Comparison of ENCODE assay signal across 8 mouse cellular contexts in genomic region chr15:103503251-103503600, GRCm38 (mm10). TPM values are rescaled to one million over a fixed set of nuclear protein-coding genes. Genes with fewer than 3 reads are reported as not detected.
DNase-seq lines count a peak whose midpoint lies in the region; ATAC-seq and TF ChIP-seq lines count a peak whose summit lies in the region.

No protein-coding gene starts in this region.

- H3K4me3 ChIP-seq in kidney, postnatal 0 days (replicated peaks; ENCODE audit: low read depth, low read length): peak overlapping the region; percentile 56
- peak overlapping the region; percentile 61 for H3K4me3 ChIP-seq in embryonic facial prominence, embryonic 13.5 days
- peak overlapping the region; percentile 80 for H3K4me3 ChIP-seq in hindbrain, embryonic 16.5 days (ENCODE audit: low read length)
- peak overlapping the region; percentile 68 for H3K4me3 ChIP-seq in midbrain, postnatal 0 days (ENCODE audit: low read depth, low read length)

- under 1% methylated on average over 13 of the region's 15 CpGs for WGBS in kidney, postnatal 0 days
- 0% methylated on average over 13 of the region's 15 CpGs for WGBS in embryonic facial prominence, embryonic 13.5 days
- WGBS in hindbrain, embryonic 16.5 days: 0% methylated on average over 15 of the region's 15 CpGs
- WGBS in midbrain, postnatal 0 days: 2% methylated on average over 15 of the region's 15 CpGs

- no peaks in the 10 kb centered on the region for H3K36me3 ChIP-seq in kidney, postnatal 0 days (ENCODE audit: insufficient read depth, low read length)
- no peaks in the 10 kb centered on the region for H3K36me3 ChIP-seq in embryonic facial prominence, embryonic 13.5 days
- no peaks in the 10 kb centered on the region for H3K36me3 ChIP-seq in hindbrain, embryonic 16.5 days (ENCODE audit: control insufficient read depth, insufficient read depth, low read length)
- H3K36me3 ChIP-seq in midbrain, postnatal 0 days (ENCODE audit: insufficient read depth, low read length): no peaks in the 10 kb centered on the region

- peak overlapping the region; percentile 98 for H3K4me2 ChIP-seq in kidney, postnatal 0 days (ENCODE audit: low read length)
- H3K4me2 ChIP-seq in embryonic facial prominence, embryonic 13.5 days: peak overlapping the region; percentile 94
- H3K4me2 ChIP-seq in hindbrain, embryonic 16.5 days (ENCODE audit: low read length): peak overlapping the region; percentile 90
- peak overlapping the region; percentile 85 for H3K4me2 ChIP-seq in midbrain, postnatal 0 days (ENCODE audit: low read depth, low read length, poor library complexity, severe bottlenecking)

- no peak overlapping the region for H3K27ac ChIP-seq in kidney, postnatal 0 days
- H3K27ac ChIP-seq in embryonic facial prominence, embryonic 13.5 days: peak overlapping the region; percentile 29; the same call in 1 of the 2 replicates
- H3K27ac ChIP-seq in hindbrain, embryonic 16.5 days (ENCODE audit: low read depth, low read length): peak overlapping the region; percentile 87
- H3K27ac ChIP-seq in midbrain, postnatal 0 days (ENCODE audit: low read depth, low read length): peak overlapping the region; percentile 69

- no peaks in the 10 kb centered on the region for H3K4me1 ChIP-seq in kidney, postnatal 0 days (replicated peaks; ENCODE audit: insufficient read depth, low read length)
- H3K4me1 ChIP-seq in embryonic facial prominence, embryonic 13.5 days: peaks cover 16% of the 10 kb centered on the region; the same call in 1 of the 2 replicates
- peaks cover 24% of the 10 kb centered on the region for H3K4me1 ChIP-seq in hindbrain, embryonic 16.5 days (ENCODE audit: control insufficient read depth, insufficient read depth, low read depth, low read length)
- H3K4me1 ChIP-seq in midbrain, postnatal 0 days (ENCODE audit: insufficient read depth, low read length): peaks cover 17% of the 10 kb centered on the region; the same call in 1 of the 2 replicates

- DNase-seq in kidney, postnatal 0 days (ENCODE audit: low spot score): no peak
- DNase-seq in kidney, adult 9 months: no peak
- DNase-seq in midbrain, postnatal 0 days (ENCODE audit: low spot score): no peak
- DNase-seq in embryo, embryonic 10 days (ENCODE audit: low spot score): no peak
- no peak for DNase-seq in spleen, adult 12 weeks (ENCODE audit: low spot score)
- DNase-seq in right cerebral cortex, adult 2 months (ENCODE audit: low spot score in 2 of 2): no peak

- H3K9me3 ChIP-seq in kidney, postnatal 0 days (replicated peaks; ENCODE audit: low read length): no peaks in the 10 kb centered on the region
- H3K9me3 ChIP-seq in embryonic facial prominence, embryonic 13.5 days: no peaks in the 10 kb centered on the region
- no peaks in the 10 kb centered on the region for H3K9me3 ChIP-seq in hindbrain, embryonic 16.5 days (ENCODE audit: control insufficient read depth, low read length)
- no peaks in the 10 kb centered on the region for H3K9me3 ChIP-seq in midbrain, postnatal 0 days (ENCODE audit: low read length)

- H3K27me3 ChIP-seq in kidney, postnatal 0 days (ENCODE audit: insufficient read depth, low read length): peaks cover 13% of the 10 kb centered on the region
- H3K27me3 ChIP-seq in embryonic facial prominence, embryonic 13.5 days: peaks cover 30% of the 10 kb centered on the region
- no peaks in the 10 kb centered on the region for H3K27me3 ChIP-seq in hindbrain, embryonic 16.5 days (replicated peaks; ENCODE audit: control insufficient read depth, insufficient read depth, low read length)
- no peaks in the 10 kb centered on the region for H3K27me3 ChIP-seq in midbrain, postnatal 0 days (ENCODE audit: insufficient read depth, low read length)

- TF ChIP-seq CTCF in kidney, postnatal 0 days (IDR thresholded peaks at IDR 0.05; ENCODE audit: low read depth): no peak
- TF ChIP-seq CTCF in midbrain, postnatal 0 days (IDR thresholded peaks at IDR 0.05): no peak

- peak overlapping the region; percentile 52; the same call in 1 of the 2 replicates for H3K9ac ChIP-seq in kidney, postnatal 0 days (ENCODE audit: low read depth, low read length)
- peak overlapping the region; percentile 75 for H3K9ac ChIP-seq in embryonic facial prominence, embryonic 13.5 days
- peak overlapping the region; percentile 91 for H3K9ac ChIP-seq in hindbrain, embryonic 16.5 days (ENCODE audit: low read depth, low read length)
- H3K9ac ChIP-seq in midbrain, postnatal 0 days (replicated peaks; ENCODE audit: low read length, poor library complexity, severe bottlenecking): peak overlapping the region; percentile 87

- no peak for ATAC-seq in kidney, postnatal 0 days (replicated peaks; ENCODE audit: low FRiP score, low read depth)
- ATAC-seq in embryonic facial prominence, embryonic 13.5 days (ENCODE audit: insufficient number of reproducible peaks, insufficient read depth, low FRiP score, low TSS enrichment, low read depth): 0 out of 2 replicates have a peak, but pooled peaks have one; percentile 12
- ATAC-seq in hindbrain, embryonic 16.5 days: peak; percentile 72
- peak; percentile 64 for ATAC-seq in midbrain, postnatal 0 days (ENCODE audit: low FRiP score)

RNA-seq across cellular contexts. Expression of gene Pde1b, which starts 0.4 kb away (rescaled TPM):
- polyA plus RNA-seq in kidney, postnatal 0 days (2015; fragmentation: Nextera tagmentation; extraction: Ambion mirVana): 3.5 and 3.9 TPM in 2 replicates
- polyA plus RNA-seq in embryonic facial prominence, embryonic 13.5 days (2015; fragmentation: Nextera tagmentation; extraction: Ambion mirVana): 7.1 and 8.8 TPM in 2 replicates
- 89.3 and 91.0 TPM in 2 replicates for polyA plus RNA-seq in hindbrain, embryonic 16.5 days (2015; fragmentation: Nextera tagmentation; extraction: Ambion mirVana)
- total RNA-seq in midbrain, postnatal 0 days (2014; rRNA removed): 112 TPM in 2 replicates
- 69.3 and 74.6 TPM in 2 replicates for polyA plus RNA-seq in midbrain, postnatal 0 days (2015; fragmentation: Nextera tagmentation; extraction: Ambion mirVana)

RNA-seq across cellular contexts. Expression of gene Ppp1r1a, which starts 34.6 kb away (rescaled TPM):
- 85.5 and 93.2 TPM in 2 replicates for polyA plus RNA-seq in kidney, postnatal 0 days (2015; fragmentation: Nextera tagmentation; extraction: Ambion mirVana)
- polyA plus RNA-seq in embryonic facial prominence, embryonic 13.5 days (2015; fragmentation: Nextera tagmentation; extraction: Ambion mirVana): 12.6 and 16.9 TPM in 2 replicates
- polyA plus RNA-seq in hindbrain, embryonic 16.5 days (2015; fragmentation: Nextera tagmentation; extraction: Ambion mirVana): 143 and 161 TPM in 2 replicates
- 111 and 156 TPM in 2 replicates for total RNA-seq in midbrain, postnatal 0 days (2014; rRNA removed)
- 230 TPM in 2 replicates for polyA plus RNA-seq in midbrain, postnatal 0 days (2015; fragmentation: Nextera tagmentation; extraction: Ambion mirVana)

RNA-seq across cellular contexts. Expression of gene Nckap1l, which starts 49.6 kb away (rescaled TPM):
- polyA plus RNA-seq in kidney, postnatal 0 days (2015; fragmentation: Nextera tagmentation; extraction: Ambion mirVana): 1.2 and 1.5 TPM in 2 replicates
- polyA plus RNA-seq in embryonic facial prominence, embryonic 13.5 days (2015; fragmentation: Nextera tagmentation; extraction: Ambion mirVana): 2.4 and 2.8 TPM in 2 replicates
- 1.7 and 1.9 TPM in 2 replicates for polyA plus RNA-seq in hindbrain, embryonic 16.5 days (2015; fragmentation: Nextera tagmentation; extraction: Ambion mirVana)
- total RNA-seq in midbrain, postnatal 0 days (2014; rRNA removed): 4.6 and 4.7 TPM in 2 replicates
- polyA plus RNA-seq in midbrain, postnatal 0 days (2015; fragmentation: Nextera tagmentation; extraction: Ambion mirVana): 2.0 and 2.4 TPM in 2 replicates

RNA-seq across cellular contexts. Expression of gene Gtsf2, which starts 55.0 kb away (rescaled TPM):
- polyA plus RNA-seq in kidney, postnatal 0 days (2015; fragmentation: Nextera tagmentation; extraction: Ambion mirVana): not detected in 2 replicates
- not detected in 2 replicates for polyA plus RNA-seq in embryonic facial prominence, embryonic 13.5 days (2015; fragmentation: Nextera tagmentation; extraction: Ambion mirVana)
- polyA plus RNA-seq in hindbrain, embryonic 16.5 days (2015; fragmentation: Nextera tagmentation; extraction: Ambion mirVana): 0.45 and 1.0 TPM in 2 replicates
- total RNA-seq in midbrain, postnatal 0 days (2014; rRNA removed): 0.44 TPM in 1 of 2 replicates, not detected in the other
- polyA plus RNA-seq in midbrain, postnatal 0 days (2015; fragmentation: Nextera tagmentation; extraction: Ambion mirVana): not detected in 2 replicates
